Comparison of ENCODE assay signal across 13 mouse cellular contexts in the genomic region with DNA sequence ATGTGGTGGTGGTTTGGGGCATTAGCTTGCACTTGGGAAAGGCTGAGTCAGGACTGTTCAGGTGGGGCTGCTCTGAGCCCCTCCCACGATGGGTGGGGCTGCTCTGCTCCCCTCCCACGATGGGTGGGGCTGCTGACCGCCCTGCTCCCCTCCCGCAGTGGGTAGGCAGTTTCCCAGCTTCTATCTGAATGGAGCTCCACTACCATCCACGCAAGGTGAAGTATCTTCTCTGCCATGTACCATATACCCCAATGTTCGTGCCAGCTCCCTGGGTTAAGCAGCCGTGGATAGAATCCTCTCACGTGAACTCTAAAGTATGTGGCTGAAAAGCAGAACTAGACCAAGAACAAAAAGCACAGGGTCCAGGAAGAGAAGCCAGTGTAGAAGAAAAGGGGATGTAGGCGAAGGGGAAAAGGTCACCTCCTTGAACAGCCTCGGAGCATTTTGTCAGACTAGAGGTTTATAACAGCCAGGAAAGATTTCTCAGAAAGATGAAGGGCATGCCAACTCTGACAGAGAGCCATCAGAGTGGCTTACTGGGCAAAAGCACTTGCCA. TPM values are rescaled to one million over a fixed set of nuclear protein-coding genes. Genes with fewer than 3 reads are reported as not detected.
DNase-seq lines count a peak whose midpoint lies in the region; ATAC-seq and TF ChIP-seq lines count a peak whose summit lies in the region.
"Had no signal": no experiment of that assay in that cellular context is flagged by ENCODE, and none has a peak within 500 bp of the region (broad histone marks: within the 10 kb centered on the region; RNA-seq: fewer than 3 reads in every experiment).

No protein-coding gene starts in this region.

- TF ChIP-seq EP300 in lung, postnatal 0 days (IDR thresholded peaks at IDR 0.05), result no peak

- intact Hi-C loops in left cerebral cortex, postnatal 4 days (cut with DNase I), result no loop called here

- peaks cover 9% of the 10 kb centered on the region; the same call in 1 of the 2 replicates for H3K4me1 ChIP-seq in lung, postnatal 0 days (ENCODE audit: insufficient read depth, low read depth, low read length)
- peaks cover 35% of the 10 kb centered on the region for H3K4me1 ChIP-seq in bone marrow macrophage, adult 2 months (ENCODE audit: control insufficient read depth, insufficient read depth, low read length)
- peaks cover 42% of the 10 kb centered on the region for H3K4me1 ChIP-seq in liver, embryonic 15.5 days (replicated peaks)
- H3K4me1 ChIP-seq in hindbrain, postnatal 0 days (ENCODE audit: insufficient read depth, low read length), result no peaks in the 10 kb centered on the region
- peaks cover 22% of the 10 kb centered on the region for H3K4me1 ChIP-seq in kidney, embryonic 15.5 days

- no peaks in the 10 kb centered on the region for H3K27me3 ChIP-seq in lung, postnatal 0 days (replicated peaks; ENCODE audit: insufficient read depth, low read length)
- H3K27me3 ChIP-seq in liver, embryonic 15.5 days, result no peaks in the 10 kb centered on the region
- no peaks in the 10 kb centered on the region for H3K27me3 ChIP-seq in splenic B cell, adult 2 months (ENCODE audit: control insufficient read depth, insufficient read depth, low read length, poor library complexity, severe bottlenecking)
- no peaks in the 10 kb centered on the region for H3K27me3 ChIP-seq in hindbrain, postnatal 0 days (ENCODE audit: insufficient read depth, low read length)
- no peaks in the 10 kb centered on the region for H3K27me3 ChIP-seq in kidney, embryonic 15.5 days
- H3K27me3 ChIP-seq: heart, embryonic 15.5 days; limb, embryonic 15.5 days; neural tube, embryonic 13.5 days had no signal

- H3K4me2 ChIP-seq in lung, postnatal 0 days (replicated peaks; ENCODE audit: low read depth, low read length), result no peak overlapping the region
- peak overlapping the region; percentile 49 for H3K4me2 ChIP-seq in liver, embryonic 15.5 days
- H3K4me2 ChIP-seq in hindbrain, postnatal 0 days (ENCODE audit: low read depth, low read length), result no peak overlapping the region
- no peak overlapping the region for H3K4me2 ChIP-seq in kidney, embryonic 15.5 days
- H3K4me2 ChIP-seq: heart, embryonic 15.5 days; limb, embryonic 15.5 days; neural tube, embryonic 13.5 days had no signal

- ATAC-seq in lung, postnatal 0 days, result peak; percentile 33; the same call in 1 of the 2 replicates
- peak; percentile 93 for ATAC-seq in liver, embryonic 15.5 days (ENCODE audit: insufficient read depth)
- no peak for ATAC-seq in hindbrain, postnatal 0 days
- no peak for ATAC-seq in kidney, embryonic 15.5 days (replicated peaks; ENCODE audit: low FRiP score)

- H3K4me3 ChIP-seq in lung, postnatal 0 days (ENCODE audit: low read depth, low read length), result no peak overlapping the region
- peak overlapping the region; percentile 61 for H3K4me3 ChIP-seq in bone marrow macrophage, adult 2 months (ENCODE audit: insufficient read depth, low read length)
- H3K4me3 ChIP-seq in liver, embryonic 15.5 days (replicated peaks), result peak overlapping the region; percentile 21
- H3K4me3 ChIP-seq in hindbrain, postnatal 0 days (ENCODE audit: low read length), result no peak overlapping the region
- no peak overlapping the region for H3K4me3 ChIP-seq in kidney, embryonic 15.5 days (replicated peaks)
- H3K4me3 ChIP-seq: heart, embryonic 15.5 days; limb, embryonic 15.5 days; neural tube, embryonic 13.5 days had no signal

- 60% methylated on average over 10 of the region's 10 CpGs for WGBS in lung, postnatal 0 days
- 15% methylated on average over 10 of the region's 10 CpGs for WGBS in liver, embryonic 15.5 days (ENCODE audit: insufficient replicate concordance)
- WGBS in hindbrain, postnatal 0 days, result 72% methylated on average over 10 of the region's 10 CpGs
- WGBS in kidney, embryonic 15.5 days, result 73% methylated on average over 10 of the region's 10 CpGs

- TF ChIP-seq CTCF in lung, postnatal 0 days (IDR thresholded peaks at IDR 0.05), result no peak
- TF ChIP-seq CTCF in bone marrow macrophage, adult 2 months (IDR thresholded peaks at IDR 0.05; ENCODE audit: low read depth, low read length), result no peak
- TF ChIP-seq CTCF in hindbrain, postnatal 0 days (IDR thresholded peaks at IDR 0.05; ENCODE audit: low read depth), result no peak

- H3K9ac ChIP-seq in lung, postnatal 0 days (replicated peaks; ENCODE audit: low read depth), result no peak overlapping the region
- 0 out of 2 replicates have a peak overlapping the region, but pooled peaks have one; percentile 26 for H3K9ac ChIP-seq in liver, embryonic 15.5 days
- H3K9ac ChIP-seq in hindbrain, postnatal 0 days (replicated peaks; ENCODE audit: low read length), result no peak overlapping the region
- H3K9ac ChIP-seq in kidney, embryonic 15.5 days, result no peak overlapping the region
- H3K9ac ChIP-seq: heart, embryonic 15.5 days; limb, embryonic 15.5 days; neural tube, embryonic 13.5 days had no signal

- H3K9me3 ChIP-seq in lung, postnatal 0 days (ENCODE audit: low read length), result no peaks in the 10 kb centered on the region
- no peaks in the 10 kb centered on the region for H3K9me3 ChIP-seq in liver, embryonic 15.5 days (replicated peaks)
- no peaks in the 10 kb centered on the region for H3K9me3 ChIP-seq in hindbrain, postnatal 0 days (ENCODE audit: low read length)
- no peaks in the 10 kb centered on the region for H3K9me3 ChIP-seq in kidney, embryonic 15.5 days (replicated peaks)
- H3K9me3 ChIP-seq: heart, embryonic 15.5 days; limb, embryonic 15.5 days; neural tube, embryonic 13.5 days had no signal

- no peaks in the 10 kb centered on the region for H3K36me3 ChIP-seq in lung, postnatal 0 days (ENCODE audit: insufficient read depth, low read length)
- no peaks in the 10 kb centered on the region for H3K36me3 ChIP-seq in liver, embryonic 15.5 days (replicated peaks)
- no peaks in the 10 kb centered on the region for H3K36me3 ChIP-seq in splenic B cell, adult 2 months (ENCODE audit: control insufficient read depth, insufficient read depth, low read length, poor library complexity, severe bottlenecking)
- H3K36me3 ChIP-seq in hindbrain, postnatal 0 days (ENCODE audit: insufficient read depth, low read length), result no peaks in the 10 kb centered on the region
- H3K36me3 ChIP-seq in kidney, embryonic 15.5 days, result no peaks in the 10 kb centered on the region
- H3K36me3 ChIP-seq: heart, embryonic 15.5 days; limb, embryonic 15.5 days; neural tube, embryonic 13.5 days had no signal

- peak; percentile 35 for DNase-seq in lung, postnatal 0 days (ENCODE audit: low spot score)
- no peak for DNase-seq in lung, postnatal 14 days
- DNase-seq in splenic B cell, adult 2 months (ENCODE audit: low read depth, low spot score), result peak; percentile 69
- no peak for DNase-seq in hindbrain, postnatal 0 days (ENCODE audit: low spot score)
- DNase-seq in left cerebral cortex, postnatal 4 days, result no peak
- DNase-seq: cerebellum, adult 2 months; kidney, adult 18-20 months had no signal

- no peak for TF ChIP-seq POLR2A in bone marrow macrophage, adult 2 months (IDR thresholded peaks at IDR 0.05; ENCODE audit: borderline replicate concordance, low read depth, low read length)

- no peak overlapping the region for H3K27ac ChIP-seq in lung, postnatal 0 days (ENCODE audit: low read length)
- H3K27ac ChIP-seq in bone marrow macrophage, adult 2 months (ENCODE audit: insufficient read depth, low read depth, low read length), result peak overlapping the region; percentile 95
- peak overlapping the region; percentile 79 for H3K27ac ChIP-seq in liver, embryonic 15.5 days (replicated peaks)
- H3K27ac ChIP-seq in hindbrain, postnatal 0 days, result no peak overlapping the region
- no peak overlapping the region for H3K27ac ChIP-seq in kidney, embryonic 15.5 days
- H3K27ac ChIP-seq: heart, embryonic 15.5 days; limb, embryonic 15.5 days; neural tube, embryonic 13.5 days had no signal

RNA-seq across cellular contexts. Expression of gene Zfp217, which starts 54.0 kb away (rescaled TPM):
- polyA plus RNA-seq in lung, postnatal 0 days (2015; fragmentation: Nextera tagmentation; extraction: Ambion mirVana), result 4.0 and 4.4 TPM in 2 replicates
- polyA plus RNA-seq in bone marrow macrophage, adult 2 months (2012; ENCODE audit: insufficient read depth, insufficient read length, missing spikeins), result 44.0 and 45.3 TPM in 2 replicates
- 3.4 and 4.7 TPM in 2 replicates for polyA plus RNA-seq in liver, embryonic 15.5 days (2015; fragmentation: Nextera tagmentation; extraction: Ambion mirVana)
- 3.5 and 8.5 TPM in 2 replicates for total RNA-seq in hindbrain, postnatal 0 days (2014; rRNA removed)
- 0.59 and 0.61 TPM in 2 replicates for polyA plus RNA-seq in hindbrain, postnatal 0 days (2015; fragmentation: Nextera tagmentation; extraction: Ambion mirVana)
- 1 to 10 TPM; 3.8 to 4.0 TPM for total RNA-seq in left cerebral cortex, postnatal 4 days (2021)
- 4.7 and 5.0 TPM in 2 replicates for polyA plus RNA-seq in kidney, embryonic 15.5 days (2015; fragmentation: Nextera tagmentation; extraction: Ambion mirVana)

Comparison
In these comparisons a context has a peak if more than half of its experiments do, and no peak if none do; other contexts are left out.
1. DNase-seq: peak in lung, postnatal 0 days (single experiment) and splenic B cell, adult 2 months (single experiment); none in lung, postnatal 14 days (single experiment), hindbrain, postnatal 0 days (single experiment) and left cerebral cortex, postnatal 4 days (single experiment).
2. ATAC-seq: peak in lung, postnatal 0 days (single experiment) and liver, embryonic 15.5 days (single experiment); none in hindbrain, postnatal 0 days (single experiment) and kidney, embryonic 15.5 days (single experiment).
3. H3K27ac ChIP-seq: peak in bone marrow macrophage, adult 2 months (single experiment) and liver, embryonic 15.5 days (single experiment); none in lung, postnatal 0 days (single experiment), hindbrain, postnatal 0 days (single experiment) and kidney, embryonic 15.5 days (single experiment).
4. H3K4me3 ChIP-seq: peak in bone marrow macrophage, adult 2 months (single experiment) and liver, embryonic 15.5 days (single experiment); none in lung, postnatal 0 days (single experiment), hindbrain, postnatal 0 days (single experiment) and kidney, embryonic 15.5 days (single experiment).